Mouse (Mus musculus): ENCODE measurements around the gene Wdr77. TPM values are rescaled to one million over a fixed set of nuclear protein-coding genes. Genes with fewer than 3 reads are reported as not detected.
A peak's percentile ranks its signal among the peaks of the same experiment; 100 is the strongest.
"Not testable (repeated sequence)": the region's sequence is repeated elsewhere in the genome, so short reads cannot be mapped to it uniquely, and the experiment has no call there.

Gene Wdr77
- total and polyA plus RNA-seq, 2 experiments from 2014 or later: 54.8 to 63.1 TPM

DNA sequence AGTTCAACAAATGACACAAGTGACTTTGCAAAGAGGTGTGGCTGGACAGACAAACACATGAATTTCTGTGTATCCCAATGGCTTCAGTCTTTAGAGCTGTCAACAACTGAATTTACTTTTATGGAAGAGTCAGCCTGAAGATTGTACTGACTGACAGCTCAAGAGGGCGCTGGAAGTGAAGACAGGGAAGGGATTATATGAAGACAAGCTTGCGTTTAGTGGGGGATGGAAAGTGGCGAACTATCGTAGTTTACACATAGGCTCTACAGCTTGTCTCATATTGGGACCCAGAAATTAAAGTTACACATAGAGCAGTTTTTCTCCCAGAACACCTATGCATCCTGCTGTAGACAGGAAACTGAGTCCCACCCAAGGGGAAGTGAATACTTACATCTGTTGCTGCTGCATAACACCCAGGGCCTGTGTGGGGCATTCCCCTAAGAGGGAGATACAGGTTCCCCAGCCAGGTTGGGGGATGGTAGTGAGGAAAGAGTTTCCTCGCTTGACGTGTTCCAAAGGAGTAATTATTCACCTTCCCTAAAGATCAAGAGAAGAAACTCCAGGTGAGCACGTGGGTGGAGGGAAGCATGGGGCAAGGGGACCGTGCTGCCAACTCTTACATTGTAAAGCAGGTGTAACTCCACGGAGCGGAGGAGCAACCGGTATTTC lies 41.7 kb downstream of the Wdr77 start:
- Histone ChIP-seq H3K27ac (ENCODE audit: low read depth) (no peak overlapping the region), H3K9me3 (replicated peaks; ENCODE audit: control insufficient read depth, low read length) (no peaks in the 10 kb centered on the region), H3K4me3 (ENCODE audit: low read depth, low read length) (no peak overlapping the region), H3K4me1 (ENCODE audit: control insufficient read depth, insufficient read depth) (no peaks in the 10 kb centered on the region), H3K27me3 (ENCODE audit: control insufficient read depth, insufficient read depth, low read length) (no peaks in the 10 kb centered on the region), H3K36me3 (replicated peaks; ENCODE audit: control insufficient read depth, insufficient read depth, low read length) (no peaks in the 10 kb centered on the region), H3K9ac (replicated peaks; ENCODE audit: low read depth, low read length) (no peak overlapping the region), H3K4me2 (ENCODE audit: low read depth, low read length) (peak overlapping the region; percentile 27)
- no peak for TF ChIP-seq CTCF (IDR thresholded peaks at IDR 0.05; ENCODE audit: low read depth)
- TF ChIP-seq EP300 (IDR thresholded peaks at IDR 0.05; ENCODE audit: low read depth): no peak
- WGBS: 18% methylated on average over 11 of the region's 11 CpGs
- DNase-seq (ENCODE audit: low spot score) (no peak), ATAC-seq (ENCODE audit: insufficient read depth, low read depth) (no peak)

DNA sequence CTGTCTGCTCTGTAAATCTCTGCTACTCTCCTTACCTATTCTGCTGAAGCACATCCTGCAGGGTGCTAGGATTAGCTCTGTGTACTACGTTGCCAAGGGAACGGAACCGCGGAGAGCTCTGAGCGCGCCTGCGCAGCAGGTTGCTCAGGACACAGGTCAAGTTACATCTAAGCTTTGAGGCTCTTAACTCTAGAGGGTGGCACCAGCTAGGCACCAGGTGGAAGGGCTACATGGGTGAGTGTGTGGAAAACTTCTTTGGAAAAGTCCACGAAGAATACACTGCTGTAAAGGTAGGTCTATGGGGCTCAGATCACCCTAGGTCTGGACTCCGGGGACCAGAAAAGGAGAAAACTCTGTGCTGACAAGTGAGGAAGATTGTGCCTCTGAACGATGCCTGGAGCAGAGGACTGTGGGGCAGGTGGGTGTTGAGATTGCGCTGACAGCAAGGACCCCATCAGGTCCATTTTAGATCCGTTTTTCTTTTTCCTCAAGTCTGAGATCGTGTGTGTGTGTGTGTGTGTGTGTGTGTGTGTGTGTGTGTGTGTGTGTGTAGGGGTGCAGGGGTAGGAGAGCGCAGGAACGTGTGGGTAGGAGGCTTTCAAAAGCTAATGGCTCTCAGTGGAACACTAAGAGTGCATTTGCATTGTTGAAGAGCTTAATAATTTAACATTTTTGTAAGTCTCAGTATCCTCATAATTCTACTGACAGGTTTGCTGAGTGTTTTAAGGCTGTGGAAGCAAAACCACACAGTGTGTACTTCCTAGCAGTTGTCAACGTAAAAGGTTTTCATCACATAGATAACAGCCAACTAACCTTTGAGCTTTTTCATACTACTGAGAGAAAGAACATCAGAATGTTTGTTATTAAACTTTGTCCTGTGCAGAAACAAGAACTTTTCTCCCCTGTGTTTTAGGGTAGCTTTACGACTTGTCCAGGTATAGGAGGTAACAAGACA lies 42.5 kb downstream of the Wdr77 start:
- peak; percentile 47 for DNase-seq (ENCODE audit: low spot score)
- no peak for TF ChIP-seq EP300 (IDR thresholded peaks at IDR 0.05; ENCODE audit: low read depth)
- no peak for TF ChIP-seq CTCF (IDR thresholded peaks at IDR 0.05; ENCODE audit: low read depth)

DNA sequence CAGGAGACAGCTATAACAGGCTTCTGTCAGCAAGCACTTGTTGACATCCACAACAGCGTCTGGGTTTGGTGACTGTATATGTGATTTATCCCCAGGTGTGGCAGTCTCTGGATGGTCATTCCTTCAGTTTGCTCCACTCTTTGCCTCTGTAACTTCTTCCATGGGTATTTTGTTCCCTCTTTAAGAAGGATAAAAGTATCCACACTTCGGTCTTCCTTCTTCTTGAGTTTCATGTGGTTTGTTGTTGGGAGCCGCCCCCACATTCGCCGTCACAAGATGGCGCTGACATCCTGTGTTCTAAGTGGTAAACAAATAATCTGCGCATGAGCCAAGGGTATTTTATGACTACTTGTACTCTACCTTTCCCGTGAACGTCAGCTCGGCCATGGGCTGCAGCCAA lies 44.2 kb downstream of the Wdr77 start:
- H3K9me3 ChIP-seq (replicated peaks; ENCODE audit: control insufficient read depth, low read length); ATAC-seq (ENCODE audit: insufficient read depth, low read depth); H3K4me2 ChIP-seq (ENCODE audit: low read depth, low read length); DNase-seq (ENCODE audit: low spot score); H3K4me1 ChIP-seq (ENCODE audit: control insufficient read depth, insufficient read depth); H3K36me3 ChIP-seq (replicated peaks; ENCODE audit: control insufficient read depth, insufficient read depth, low read length); H3K27ac ChIP-seq (ENCODE audit: low read depth); H3K27me3 ChIP-seq (ENCODE audit: control insufficient read depth, insufficient read depth, low read length); H3K4me3 ChIP-seq (ENCODE audit: low read depth, low read length); H3K9ac ChIP-seq (replicated peaks; ENCODE audit: low read depth, low read length): not testable (repeated sequence)
- 51% methylated on average over 10 of the region's 10 CpGs for WGBS

More for the DNA sequence above, 42.5 kb downstream of the Wdr77 start:
- WGBS: 19% methylated on average over 17 of the region's 17 CpGs
- Histone ChIP-seq H3K9ac (replicated peaks; ENCODE audit: low read depth, low read length) (no peak overlapping the region), H3K9me3 (replicated peaks; ENCODE audit: control insufficient read depth, low read length) (no peaks in the 10 kb centered on the region), H3K36me3 (replicated peaks; ENCODE audit: control insufficient read depth, insufficient read depth, low read length) (no peaks in the 10 kb centered on the region), H3K4me1 (ENCODE audit: control insufficient read depth, insufficient read depth) (no peaks in the 10 kb centered on the region), H3K27ac (ENCODE audit: low read depth) (no peak overlapping the region), H3K27me3 (ENCODE audit: control insufficient read depth, insufficient read depth, low read length) (no peaks in the 10 kb centered on the region), H3K4me3 (ENCODE audit: low read depth, low read length) (no peak overlapping the region), H3K4me2 (ENCODE audit: low read depth, low read length) (peak overlapping the region; percentile 27)
- no peak for ATAC-seq (ENCODE audit: insufficient read depth, low read depth)

DNA sequence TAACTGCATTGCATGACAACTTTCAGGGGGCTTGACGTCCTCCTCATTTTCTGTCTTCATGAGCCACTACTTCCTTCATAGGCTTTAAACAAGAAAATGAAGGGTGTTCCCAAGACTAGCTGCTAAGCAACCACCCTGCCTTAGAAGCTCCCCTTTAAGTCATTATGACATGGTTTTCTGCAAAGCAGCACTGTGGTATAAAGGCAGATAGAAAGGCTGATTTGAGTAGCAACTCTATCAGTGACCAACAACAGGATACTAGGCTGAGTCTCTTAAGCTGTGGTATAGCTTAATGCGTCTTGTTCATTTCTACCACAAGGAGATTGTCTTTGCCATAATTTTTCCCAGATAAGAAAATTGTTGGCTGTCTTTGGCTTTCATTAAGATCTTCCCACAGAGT lies 55.4 kb downstream of the Wdr77 start, which contains the start of gene Pifo:
Pifo (minus strand) TSS at position 101 of the 400 bp plus-strand sequence.
- 71% methylated on average over 2 of the region's 2 CpGs for WGBS
- no peaks in the 10 kb centered on the region for H3K36me3 ChIP-seq (replicated peaks; ENCODE audit: control insufficient read depth, insufficient read depth, low read length)
- H3K27ac ChIP-seq (ENCODE audit: low read depth): no peak within 1 kb of the TSS
- TF ChIP-seq CTCF (IDR thresholded peaks at IDR 0.05; ENCODE audit: low read depth): no peak
- no peak for TF ChIP-seq EP300 (IDR thresholded peaks at IDR 0.05; ENCODE audit: low read depth)
- H3K4me1 ChIP-seq (ENCODE audit: control insufficient read depth, insufficient read depth): no peaks in the 10 kb centered on the region
- H3K27me3 ChIP-seq (ENCODE audit: control insufficient read depth, insufficient read depth, low read length): no peaks in the 10 kb centered on the region
- ATAC-seq (ENCODE audit: insufficient read depth, low read depth) (no peak), DNase-seq (ENCODE audit: low spot score) (no peak)
- H3K4me3 ChIP-seq (ENCODE audit: low read depth, low read length): no peak within 1 kb of the TSS
- no peak within 1 kb of the TSS for H3K4me2 ChIP-seq (ENCODE audit: low read depth, low read length)
- no peak within 1 kb of the TSS for H3K9ac ChIP-seq (replicated peaks; ENCODE audit: low read depth, low read length)
- no peaks in the 10 kb centered on the region for H3K9me3 ChIP-seq (replicated peaks; ENCODE audit: control insufficient read depth, low read length)

Other genes starting within 250 kb of the Wdr77 start
- 17.8 and 33.3 TPM in 2 replicates for gene Rap1a, start 158.0 kb upstream of the Wdr77 start, total RNA-seq (2014; rRNA removed; ENCODE audit: low replicate concordance)
- 91.0 and 92.3 TPM in 2 replicates for gene Rap1a, start 158.0 kb upstream of the Wdr77 start, polyA plus RNA-seq (2015; fragmentation: Nextera tagmentation; extraction: Ambion mirVana)
- not detected in 2 replicates for gene Adora3, start 88.5 kb upstream of the Wdr77 start, total RNA-seq (2014; rRNA removed; ENCODE audit: low replicate concordance)
- gene Adora3, start 88.5 kb upstream of the Wdr77 start, polyA plus RNA-seq (2015; fragmentation: Nextera tagmentation; extraction: Ambion mirVana): 0.14 and 0.21 TPM in 2 replicates
- gene Tmigd3, start 88.5 kb upstream of the Wdr77 start, total RNA-seq (2014; rRNA removed; ENCODE audit: low replicate concordance): not detected in 2 replicates
- 0.33 and 0.44 TPM in 2 replicates for gene Tmigd3, start 88.5 kb upstream of the Wdr77 start, polyA plus RNA-seq (2015; fragmentation: Nextera tagmentation; extraction: Ambion mirVana)
- gene I830077J02Rik, start 26.7 kb upstream of the Wdr77 start, total RNA-seq (2014; rRNA removed; ENCODE audit: low replicate concordance): 0.04 TPM in 1 of 2 replicates, not detected in the other
- 0.82 and 0.88 TPM in 2 replicates for gene I830077J02Rik, start 26.7 kb upstream of the Wdr77 start, polyA plus RNA-seq (2015; fragmentation: Nextera tagmentation; extraction: Ambion mirVana)
- gene Atp5f1, start 730 bp downstream of the Wdr77 start, total RNA-seq (2014; rRNA removed; ENCODE audit: low replicate concordance): 751 and 784 TPM in 2 replicates
- 1,577 and 1,647 TPM in 2 replicates for gene Atp5f1, start 730 bp downstream of the Wdr77 start, polyA plus RNA-seq (2015; fragmentation: Nextera tagmentation; extraction: Ambion mirVana)
- 0.57 and 0.70 TPM in 2 replicates for gene Ovgp1, start 14.3 kb downstream of the Wdr77 start, total RNA-seq (2014; rRNA removed; ENCODE audit: low replicate concordance)
- gene Ovgp1, start 14.3 kb downstream of the Wdr77 start, polyA plus RNA-seq (2015; fragmentation: Nextera tagmentation; extraction: Ambion mirVana): 0.53 and 0.58 TPM in 2 replicates
- gene Pifo, start 55.3 kb downstream of the Wdr77 start, total RNA-seq (2014; rRNA removed; ENCODE audit: low replicate concordance): not detected in 2 replicates
- 0.40 TPM in 1 of 2 replicates, not detected in the other for gene Pifo, start 55.3 kb downstream of the Wdr77 start, polyA plus RNA-seq (2015; fragmentation: Nextera tagmentation; extraction: Ambion mirVana)
- not detected in 2 replicates for gene Chil5, start 73.4 kb downstream of the Wdr77 start, total RNA-seq (2014; rRNA removed; ENCODE audit: low replicate concordance)
- 0.15 TPM in 1 of 2 replicates, not detected in the other for gene Chil5, start 73.4 kb downstream of the Wdr77 start, polyA plus RNA-seq (2015; fragmentation: Nextera tagmentation; extraction: Ambion mirVana)
- not detected in 2 replicates for gene Chia1, start 153.9 kb downstream of the Wdr77 start, total RNA-seq (2014; rRNA removed; ENCODE audit: low replicate concordance)
- gene Chia1, start 153.9 kb downstream of the Wdr77 start, polyA plus RNA-seq (2015; fragmentation: Nextera tagmentation; extraction: Ambion mirVana): 0.11 TPM in 1 of 2 replicates, not detected in the other
- gene Chil3, start 208.2 kb downstream of the Wdr77 start, total RNA-seq (2014; rRNA removed; ENCODE audit: low replicate concordance): 0.31 and 1.9 TPM in 2 replicates
- 0.51 TPM in 2 replicates for gene Chil3, start 208.2 kb downstream of the Wdr77 start, polyA plus RNA-seq (2015; fragmentation: Nextera tagmentation; extraction: Ambion mirVana)

Measured in heart, postnatal 0 days (tissue).